In the genomic region with DNA sequence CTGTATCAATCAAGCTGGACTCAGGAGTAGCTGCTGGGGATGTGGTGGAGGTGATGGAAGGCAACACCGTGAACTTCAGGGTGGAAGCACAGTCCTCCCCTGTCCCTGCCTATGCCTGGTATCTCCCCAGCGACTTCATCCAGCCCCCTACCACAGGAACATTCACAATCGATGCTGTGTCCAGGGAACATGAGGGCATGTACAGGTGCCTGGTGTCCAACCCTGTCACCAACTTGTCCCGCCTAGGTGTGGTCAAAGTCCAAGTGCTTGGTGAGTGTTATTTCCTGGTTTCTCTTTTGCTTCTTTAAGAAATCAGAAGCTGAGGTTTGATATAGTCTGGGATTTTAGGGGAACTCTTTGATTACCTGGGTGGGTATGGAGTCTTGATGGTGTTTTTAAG, we compare ENCODE assay signal across 30 mouse cellular contexts. TPM values are rescaled to one million over a fixed set of nuclear protein-coding genes. Genes with fewer than 3 reads are reported as not detected.
A peak's percentile ranks its signal among the peaks of the same experiment; 100 is the strongest.
DNase-seq lines count a peak whose midpoint lies in the region; ATAC-seq and TF ChIP-seq lines count a peak whose summit lies in the region.
"Had no signal": no experiment of that assay in that cellular context is flagged by ENCODE, and none has a peak within 500 bp of the region (broad histone marks: within the 10 kb centered on the region; RNA-seq: fewer than 3 reads in every experiment).

No protein-coding gene starts in this region.

- no peak overlapping the region for H3K27ac ChIP-seq in heart, adult 2 months
- no peak overlapping the region for H3K27ac ChIP-seq in intestine, embryonic 16.5 days (ENCODE audit: low read length)
- no peak overlapping the region for H3K27ac ChIP-seq in intestine, embryonic 15.5 days
- peak overlapping the region; percentile 46 for H3K27ac ChIP-seq in intestine, postnatal 0 days (ENCODE audit: low read depth, low read length)
- H3K27ac ChIP-seq in stomach, postnatal 0 days (replicated peaks): no peak overlapping the region
- H3K27ac ChIP-seq: embryonic facial prominence, embryonic 10.5 days; embryonic facial prominence, embryonic 13.5 days; forebrain, embryonic 12.5 days; forebrain, embryonic 15.5 days; heart, embryonic 13.5 days; hindbrain, embryonic 10.5 days; hindbrain, embryonic 13.5 days; hindbrain, postnatal 0 days had no signal

- no peak overlapping the region for H3K4me3 ChIP-seq in heart, adult 2 months
- no peak overlapping the region for H3K4me3 ChIP-seq in intestine, embryonic 16.5 days (ENCODE audit: low read length)
- no peak overlapping the region for H3K4me3 ChIP-seq in intestine, embryonic 15.5 days (replicated peaks)
- no peak overlapping the region for H3K4me3 ChIP-seq in intestine, postnatal 0 days (ENCODE audit: low read depth, low read length)
- no peak overlapping the region for H3K4me3 ChIP-seq in stomach, postnatal 0 days (ENCODE audit: low read depth, low read length)
- H3K4me3 ChIP-seq: embryonic facial prominence, embryonic 10.5 days; embryonic facial prominence, embryonic 13.5 days; erythroblast, embryonic 14.5 days; forebrain, embryonic 12.5 days; forebrain, embryonic 15.5 days; heart, embryonic 13.5 days; hindbrain, embryonic 10.5 days; hindbrain, embryonic 13.5 days had no signal

- TF ChIP-seq POLR2A in heart, adult 2 months (IDR thresholded peaks at IDR 0.05; ENCODE audit: insufficient read depth, low read depth, low read length): no peak

- H3K4me2 ChIP-seq in intestine, embryonic 16.5 days (ENCODE audit: low read depth, low read length): no peak overlapping the region
- no peak overlapping the region for H3K4me2 ChIP-seq in intestine, embryonic 15.5 days (replicated peaks)
- H3K4me2 ChIP-seq in intestine, postnatal 0 days (replicated peaks; ENCODE audit: low read depth): no peak overlapping the region
- no peak overlapping the region for H3K4me2 ChIP-seq in stomach, postnatal 0 days (replicated peaks; ENCODE audit: low read depth)
- H3K4me2 ChIP-seq: embryonic facial prominence, embryonic 13.5 days; forebrain, embryonic 12.5 days; forebrain, embryonic 15.5 days; heart, embryonic 13.5 days; hindbrain, embryonic 13.5 days had no signal

- H3K9ac ChIP-seq in heart, adult 2 months (ENCODE audit: low read depth, low read length): no peak overlapping the region
- no peak overlapping the region for H3K9ac ChIP-seq in intestine, embryonic 16.5 days (ENCODE audit: low read depth, low read length)
- no peak overlapping the region for H3K9ac ChIP-seq in intestine, embryonic 15.5 days
- no peak overlapping the region for H3K9ac ChIP-seq in intestine, postnatal 0 days (ENCODE audit: low read depth, low read length)
- no peak overlapping the region for H3K9ac ChIP-seq in stomach, postnatal 0 days (ENCODE audit: low read length)
- H3K9ac ChIP-seq: embryonic facial prominence, embryonic 13.5 days; forebrain, embryonic 12.5 days; forebrain, embryonic 15.5 days; heart, embryonic 13.5 days; hindbrain, embryonic 13.5 days had no signal

- DNase-seq in heart, adult 11 months: peak; percentile 74
- DNase-seq in heart, adult 2 months: no peak
- peak; percentile 56 for DNase-seq in stomach, postnatal 0 days (ENCODE audit: low spot score)
- DNase-seq in retina, postnatal 1 day: no peak
- DNase-seq: adrenal gland, adult 8-10 months; adrenal gland, postnatal 25 days; cerebellum, adult 11-12 months; cerebellum, adult 8-10 months; cerebellum, postnatal 10 days; cerebellum, postnatal 36 days; embryo, embryonic 11 days; gastrocnemius, postnatal 25 days; heart, postnatal 14 days had no signal

- no peak for TF ChIP-seq CTCF in heart, adult 2 months (IDR thresholded peaks at IDR 0.05)
- TF ChIP-seq CTCF in intestine, postnatal 0 days (IDR thresholded peaks at IDR 0.05; ENCODE audit: low read depth): no peak
- no peak for TF ChIP-seq CTCF in stomach, postnatal 0 days (IDR thresholded peaks at IDR 0.05; ENCODE audit: low read depth)

- H3K79me2 ChIP-seq in heart, adult 2 months (replicated peaks; ENCODE audit: control insufficient read depth, insufficient read depth, low read length): no peaks in the 10 kb centered on the region

- intact Hi-C loops in heart, adult 2 months (cut with DNase I): no loop called here

- WGBS in heart, adult 2 months: 82% methylated on average over 4 of the region's 4 CpGs
- WGBS in intestine, embryonic 16.5 days: 87% methylated on average over 4 of the region's 4 CpGs
- WGBS in intestine, embryonic 15.5 days: 91% methylated on average over 4 of the region's 4 CpGs
- WGBS in intestine, postnatal 0 days: 59% methylated on average over 4 of the region's 4 CpGs
- WGBS in stomach, postnatal 0 days: 75% methylated on average over 4 of the region's 4 CpGs

- no peak for TF ChIP-seq EP300 in heart, adult 2 months (IDR thresholded peaks at IDR 0.05; ENCODE audit: insufficient read depth, low read depth, low read length)
- no peak for TF ChIP-seq EP300 in stomach, postnatal 0 days (optimal IDR thresholded peaks at IDR 0.05)

- H3K4me1 ChIP-seq in heart, adult 2 months (ENCODE audit: control insufficient read depth, insufficient read depth, low read length): no peaks in the 10 kb centered on the region
- no peaks in the 10 kb centered on the region for H3K4me1 ChIP-seq in intestine, embryonic 16.5 days (ENCODE audit: control insufficient read depth, insufficient read depth, low read length)
- H3K4me1 ChIP-seq in intestine, embryonic 15.5 days (replicated peaks): no peaks in the 10 kb centered on the region
- H3K4me1 ChIP-seq in intestine, postnatal 0 days (replicated peaks; ENCODE audit: control insufficient read depth, insufficient read depth, low read length): 0 out of 2 replicates have a peak, but pooled peaks cover 3% of the 10 kb centered on the region
- no peaks in the 10 kb centered on the region for H3K4me1 ChIP-seq in stomach, postnatal 0 days (replicated peaks; ENCODE audit: control insufficient read depth, insufficient read depth)
- H3K4me1 ChIP-seq: embryonic facial prominence, embryonic 10.5 days; embryonic facial prominence, embryonic 13.5 days; forebrain, embryonic 12.5 days; forebrain, embryonic 15.5 days; heart, embryonic 13.5 days; hindbrain, embryonic 10.5 days; hindbrain, embryonic 13.5 days had no signal

- no peaks in the 10 kb centered on the region for H3K36me3 ChIP-seq in heart, adult 2 months (ENCODE audit: control insufficient read depth, insufficient read depth, low read length)
- no peaks in the 10 kb centered on the region for H3K36me3 ChIP-seq in intestine, embryonic 16.5 days (ENCODE audit: control insufficient read depth, insufficient read depth, low read length)
- no peaks in the 10 kb centered on the region for H3K36me3 ChIP-seq in intestine, embryonic 15.5 days
- peaks cover 28% of the 10 kb centered on the region; the same call in 1 of the 2 replicates for H3K36me3 ChIP-seq in intestine, postnatal 0 days (ENCODE audit: control insufficient read depth, insufficient read depth)
- no peaks in the 10 kb centered on the region for H3K36me3 ChIP-seq in stomach, postnatal 0 days (ENCODE audit: control insufficient read depth, insufficient read depth, low read length)
- H3K36me3 ChIP-seq: embryonic facial prominence, embryonic 10.5 days; embryonic facial prominence, embryonic 13.5 days; forebrain, embryonic 12.5 days; forebrain, embryonic 15.5 days; heart, embryonic 13.5 days; hindbrain, embryonic 10.5 days; hindbrain, embryonic 13.5 days had no signal

- H3K9me3 ChIP-seq in intestine, embryonic 16.5 days (ENCODE audit: control insufficient read depth, low read length): peaks cover 4% of the 10 kb centered on the region; the same call in 1 of the 2 replicates
- H3K9me3 ChIP-seq in intestine, embryonic 15.5 days: no peaks in the 10 kb centered on the region
- no peaks in the 10 kb centered on the region for H3K9me3 ChIP-seq in intestine, postnatal 0 days (ENCODE audit: control insufficient read depth)
- H3K9me3 ChIP-seq in stomach, postnatal 0 days (ENCODE audit: control insufficient read depth, low read length): no peaks in the 10 kb centered on the region
- H3K9me3 ChIP-seq: forebrain, embryonic 15.5 days had no signal

- ATAC-seq in intestine, embryonic 16.5 days: peak; percentile 80
- no peak; the same call in 1 of the 2 replicates for ATAC-seq in intestine, embryonic 15.5 days
- ATAC-seq in intestine, postnatal 0 days: peak; percentile 75
- peak; percentile 81 for ATAC-seq in stomach, postnatal 0 days (ENCODE audit: low FRiP score, low TSS enrichment)
- ATAC-seq: activated CD4-positive, CD25-positive, alpha-beta regulatory T cell, adult 4 months; forebrain, embryonic 15.5 days; hindbrain, postnatal 0 days had no signal

- H3K27me3 ChIP-seq in heart, adult 2 months (ENCODE audit: control insufficient read depth, insufficient read depth, low read length): no peaks in the 10 kb centered on the region
- H3K27me3 ChIP-seq in intestine, embryonic 16.5 days (replicated peaks; ENCODE audit: control insufficient read depth, insufficient read depth, low read length): no peaks in the 10 kb centered on the region
- H3K27me3 ChIP-seq in intestine, embryonic 15.5 days (replicated peaks): no peaks in the 10 kb centered on the region
- no peaks in the 10 kb centered on the region for H3K27me3 ChIP-seq in intestine, postnatal 0 days (replicated peaks; ENCODE audit: control insufficient read depth, insufficient read depth, low read length)
- H3K27me3 ChIP-seq in stomach, postnatal 0 days (ENCODE audit: control insufficient read depth, insufficient read depth, low read length): no peaks in the 10 kb centered on the region
- H3K27me3 ChIP-seq: embryonic facial prominence, embryonic 13.5 days; forebrain, embryonic 12.5 days; forebrain, embryonic 15.5 days; heart, embryonic 13.5 days; hindbrain, embryonic 13.5 days had no signal

RNA-seq across cellular contexts. Expression of a gene that starts 6.3 kb away (rescaled TPM):
- total RNA-seq in heart, adult 2 months (2021): not detected
- polyA plus RNA-seq in heart, adult 2 months (2012; rRNA removed): not detected in 2 replicates
- 3.5 and 6.5 TPM in 2 replicates for polyA plus RNA-seq in intestine, embryonic 16.5 days (2015; fragmentation: Nextera tagmentation; extraction: Ambion mirVana)
- 1.5 and 1.7 TPM in 2 replicates for polyA plus RNA-seq in intestine, embryonic 15.5 days (2015; fragmentation: Nextera tagmentation; extraction: Ambion mirVana)
- polyA plus RNA-seq in intestine, postnatal 0 days (2015; fragmentation: Nextera tagmentation; extraction: Ambion mirVana): 36.1 and 39.7 TPM in 2 replicates
- polyA plus RNA-seq in stomach, postnatal 0 days (2015; fragmentation: Nextera tagmentation; extraction: Ambion mirVana): not detected in 2 replicates
- total RNA-seq: adrenal gland, adult 8-10 months; adrenal gland, postnatal 25 days; gastrocnemius, adult 8-10 months; gastrocnemius, postnatal 25 days; heart, adult 8-10 months; heart, postnatal 14 days; hindbrain, postnatal 0 days had no signal
- polyA plus RNA-seq: activated CD4-positive, CD25-positive, alpha-beta regulatory T cell, adult 4 months; brain, embryonic 14.5 days; cortical plate, adult 2 months; embryonic facial prominence, embryonic 10.5 days; embryonic facial prominence, embryonic 13.5 days; erythroblast, embryonic 14.5 days; forebrain, embryonic 12.5 days; forebrain, embryonic 15.5 days; heart, embryonic 13.5 days; hindbrain, embryonic 10.5 days; hindbrain, embryonic 13.5 days; hindbrain, postnatal 0 days had no signal

RNA-seq across cellular contexts. Expression of a gene that starts 19.7 kb away (rescaled TPM):
- total RNA-seq in heart, adult 2 months (2021): not detected
- not detected in 2 replicates for polyA plus RNA-seq in heart, adult 2 months (2012; rRNA removed)
- polyA plus RNA-seq in intestine, embryonic 16.5 days (2015; fragmentation: Nextera tagmentation; extraction: Ambion mirVana): 0.75 and 0.76 TPM in 2 replicates
- polyA plus RNA-seq in intestine, embryonic 15.5 days (2015; fragmentation: Nextera tagmentation; extraction: Ambion mirVana): 0.21 and 0.33 TPM in 2 replicates
- 1.9 and 2.7 TPM in 2 replicates for polyA plus RNA-seq in intestine, postnatal 0 days (2015; fragmentation: Nextera tagmentation; extraction: Ambion mirVana)
- polyA plus RNA-seq in stomach, postnatal 0 days (2015; fragmentation: Nextera tagmentation; extraction: Ambion mirVana): not detected in 2 replicates
- total RNA-seq: adrenal gland, adult 8-10 months; adrenal gland, postnatal 25 days; gastrocnemius, adult 8-10 months; gastrocnemius, postnatal 25 days; heart, adult 8-10 months; heart, postnatal 14 days; hindbrain, postnatal 0 days had no signal
- polyA plus RNA-seq: activated CD4-positive, CD25-positive, alpha-beta regulatory T cell, adult 4 months; brain, embryonic 14.5 days; cortical plate, adult 2 months; embryonic facial prominence, embryonic 10.5 days; embryonic facial prominence, embryonic 13.5 days; erythroblast, embryonic 14.5 days; forebrain, embryonic 12.5 days; forebrain, embryonic 15.5 days; heart, embryonic 13.5 days; hindbrain, embryonic 10.5 days; hindbrain, embryonic 13.5 days; hindbrain, postnatal 0 days had no signal

RNA-seq across cellular contexts. Expression of a gene that starts 21.0 kb away (rescaled TPM):
- 1 to 10 TPM; 1.9 to 2.9 TPM for total RNA-seq in heart, adult 2 months (2021)
- polyA plus RNA-seq in heart, adult 2 months (2012; rRNA removed): 8.6 and 9.9 TPM in 2 replicates
- polyA plus RNA-seq in intestine, embryonic 16.5 days (2015; fragmentation: Nextera tagmentation; extraction: Ambion mirVana): 14.7 and 19.1 TPM in 2 replicates
- 7.5 and 8.0 TPM in 2 replicates for polyA plus RNA-seq in intestine, embryonic 15.5 days (2015; fragmentation: Nextera tagmentation; extraction: Ambion mirVana)
- polyA plus RNA-seq in intestine, postnatal 0 days (2015; fragmentation: Nextera tagmentation; extraction: Ambion mirVana): 171 and 189 TPM in 2 replicates
- 3.2 and 4.4 TPM in 2 replicates for polyA plus RNA-seq in stomach, postnatal 0 days (2015; fragmentation: Nextera tagmentation; extraction: Ambion mirVana)
- total RNA-seq: adrenal gland, adult 8-10 months; adrenal gland, postnatal 25 days; gastrocnemius, adult 8-10 months; gastrocnemius, postnatal 25 days; hindbrain, postnatal 0 days had no signal
- polyA plus RNA-seq: brain, embryonic 14.5 days; cortical plate, adult 2 months; embryonic facial prominence, embryonic 10.5 days; embryonic facial prominence, embryonic 13.5 days; erythroblast, embryonic 14.5 days; forebrain, embryonic 12.5 days; forebrain, embryonic 15.5 days; hindbrain, postnatal 0 days had no signal

RNA-seq across cellular contexts. Expression of a gene that starts 50.6 kb away (rescaled TPM):
- 10 to 100 TPM; 20.1 to 24.5 TPM for total RNA-seq in heart, adult 2 months (2021)
- polyA plus RNA-seq in heart, adult 2 months (2012; rRNA removed): 18.1 and 34.0 TPM in 2 replicates
- polyA plus RNA-seq in intestine, embryonic 16.5 days (2015; fragmentation: Nextera tagmentation; extraction: Ambion mirVana): 13.9 and 16.5 TPM in 2 replicates
- polyA plus RNA-seq in intestine, embryonic 15.5 days (2015; fragmentation: Nextera tagmentation; extraction: Ambion mirVana): 13.3 TPM in 2 replicates
- 8.9 and 10.7 TPM in 2 replicates for polyA plus RNA-seq in intestine, postnatal 0 days (2015; fragmentation: Nextera tagmentation; extraction: Ambion mirVana)
- 6.2 and 6.7 TPM in 2 replicates for polyA plus RNA-seq in stomach, postnatal 0 days (2015; fragmentation: Nextera tagmentation; extraction: Ambion mirVana)

Comparison
In these comparisons a context has a peak if more than half of its experiments do, and no peak if none do; other contexts are left out.
1. DNase-seq: peak in heart, adult 11 months (single experiment) and stomach, postnatal 0 days (single experiment); none in heart, adult 2 months (0 of 2) and retina, postnatal 1 day (single experiment).